Mouse (Mus musculus): ENCODE results near the gene Olfr748.
"Not testable (repeated sequence)": the region's sequence is repeated elsewhere in the genome, so short reads cannot be mapped to it uniquely, and the experiment has no call there.

Gene Olfr748

GRCm38 (mm10) chr14:50707073-50707472 is at the start of gene Olfr748:
Gene Olfr748, plus strand, starts transcription at chr14:50707373.
- no peak for DNase-seq

GRCm38 (mm10) chr14:50693106-50693505 is 14.1 kb upstream of the Olfr748 start, which contains the start of gene Olfr747:
Gene Olfr747, minus strand, starts transcription at chr14:50693206.
- DNase-seq: no peak

- DNase-seq: not testable (repeated sequence)
Observed at GRCm38 (mm10) chr14:50719875-50720274, 12.7 kb downstream of the Olfr748 start.

GRCm38 (mm10) chr14:50722371-50722770 is 15.2 kb downstream of the Olfr748 start:
- not testable (repeated sequence) for DNase-seq

- DNase-seq: no peak
Observed at GRCm38 (mm10) chr14:50740334-50740733, 33.2 kb downstream of the Olfr748 start.

- DNase-seq: no peak
Observed at GRCm38 (mm10) chr14:50741584-50741983, 34.4 kb downstream of the Olfr748 start.

- no peak for DNase-seq
Observed at GRCm38 (mm10) chr14:50744994-50745393, 37.8 kb downstream of the Olfr748 start, which contains the start of gene Olfr749. Gene Olfr749, minus strand, starts transcription at chr14:50745094.

- no peak for DNase-seq
Observed at GRCm38 (mm10) chr14:50758416-50759085, 51.4 kb downstream of the Olfr748 start.

All from lung, postnatal 10 days (tissue).